Mouse (Mus musculus): Measurements from ENCODE around the gene 4930415L06Rik. TPM values are rescaled to one million over a fixed set of nuclear protein-coding genes. Genes with fewer than 3 reads are reported as not detected.
A peak's percentile ranks its signal among the peaks of the same experiment; 100 is the strongest.

The 4930415L06Rik gene
- total RNA-seq (2014; rRNA removed), result not detected in 2 replicates
- polyA plus RNA-seq (2015; fragmentation: Nextera tagmentation; extraction: Ambion mirVana), result not detected in 2 replicates

DNA sequence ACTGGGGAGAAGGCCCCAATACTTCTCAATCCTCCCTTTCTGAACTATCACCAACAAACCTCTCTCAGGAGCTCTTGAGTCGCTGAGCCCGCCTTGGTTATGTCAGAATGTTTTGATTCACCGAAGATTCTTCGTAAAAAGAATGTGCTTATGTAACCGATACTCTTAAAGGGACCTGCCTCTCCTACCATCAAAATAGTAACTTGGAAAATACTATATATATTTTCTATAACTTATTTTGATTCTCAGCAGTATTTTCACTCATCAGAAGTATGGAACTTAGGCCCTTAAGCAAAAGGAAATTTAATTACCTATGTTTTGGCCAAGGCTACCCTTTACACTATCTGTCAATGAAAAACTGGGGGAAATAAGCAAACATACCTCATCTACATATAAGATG is at the start of gene 4930415L06Rik:
4930415L06Rik (minus strand) TSS at position 101 of the 400 bp plus-strand sequence.
- 92% methylated on average over 5 of the region's 5 CpGs for WGBS
- Histone ChIP-seq H3K4me3 (ENCODE audit: low read depth, low read length) (no peak within 1 kb of the TSS), H3K27me3 (ENCODE audit: insufficient read depth, low read length) (no peaks in the 10 kb centered on the region), H3K9ac (replicated peaks; ENCODE audit: low read length, poor library complexity, severe bottlenecking) (no peak within 1 kb of the TSS), H3K4me2 (ENCODE audit: low read depth, low read length, poor library complexity, severe bottlenecking) (no peak within 1 kb of the TSS), H3K4me1 (ENCODE audit: insufficient read depth, low read length) (no peaks in the 10 kb centered on the region), H3K27ac (ENCODE audit: low read depth, low read length) (no peak within 1 kb of the TSS), H3K36me3 (ENCODE audit: insufficient read depth, low read length) (no peaks in the 10 kb centered on the region), H3K9me3 (ENCODE audit: low read length) (no peaks in the 10 kb centered on the region)
- TF ChIP-seq CTCF (IDR thresholded peaks at IDR 0.05), result no peak
- DNase-seq (ENCODE audit: low spot score), result no peak
- no peak for ATAC-seq (ENCODE audit: low FRiP score)

DNA sequence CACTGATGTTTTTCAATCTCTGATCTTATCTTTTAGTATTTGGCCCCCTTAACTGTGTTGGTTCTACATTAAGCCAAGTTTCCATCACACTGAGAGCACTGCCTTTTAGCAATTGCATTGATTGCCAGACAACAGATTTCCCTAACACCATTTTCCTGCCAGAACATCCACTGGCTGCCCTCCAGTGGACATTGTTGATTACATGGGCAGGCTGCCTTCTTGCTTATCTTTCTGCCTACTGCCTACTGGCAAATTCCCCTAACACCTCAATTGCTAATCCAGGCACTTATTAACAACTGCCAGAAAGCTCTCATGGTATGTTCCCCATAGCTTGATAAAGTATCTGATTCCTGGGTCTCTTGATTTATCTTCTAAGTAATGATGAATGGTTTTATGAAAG is 46.0 kb upstream of the 4930415L06Rik start:
- no peak for TF ChIP-seq CTCF (IDR thresholded peaks at IDR 0.05)
- DNase-seq (ENCODE audit: low spot score) (peak; percentile 15), ATAC-seq (ENCODE audit: low FRiP score) (no peak)
- H3K27me3 ChIP-seq (ENCODE audit: insufficient read depth, low read length), result no peaks in the 10 kb centered on the region
- H3K4me1 ChIP-seq (ENCODE audit: insufficient read depth, low read length), result no peaks in the 10 kb centered on the region
- no peak overlapping the region for H3K4me3 ChIP-seq (ENCODE audit: low read depth, low read length)
- H3K36me3 ChIP-seq (ENCODE audit: insufficient read depth, low read length), result no peaks in the 10 kb centered on the region
- no peak overlapping the region for H3K27ac ChIP-seq (ENCODE audit: low read depth, low read length)
- H3K9ac ChIP-seq (replicated peaks; ENCODE audit: low read length, poor library complexity, severe bottlenecking), result no peak overlapping the region
- no peaks in the 10 kb centered on the region for H3K9me3 ChIP-seq (ENCODE audit: low read length)
- no peak overlapping the region for H3K4me2 ChIP-seq (ENCODE audit: low read depth, low read length, poor library complexity, severe bottlenecking)

- 96% methylated on average over 1 of the region's 1 CpGs for WGBS
- H3K27ac ChIP-seq (ENCODE audit: low read depth, low read length), result no peak overlapping the region
Observed at GRCm38 (mm10) chrX:89904871-89905270, 27.8 kb downstream of the 4930415L06Rik start.

More at GRCm38 (mm10) chrX:89904871-89905270, 27.8 kb downstream of the 4930415L06Rik start:
- TF ChIP-seq CTCF (IDR thresholded peaks at IDR 0.05), result no peak
- no peaks in the 10 kb centered on the region for H3K36me3 ChIP-seq (ENCODE audit: insufficient read depth, low read length)
- no peak overlapping the region for H3K4me2 ChIP-seq (ENCODE audit: low read depth, low read length, poor library complexity, severe bottlenecking)
- ATAC-seq (ENCODE audit: low FRiP score), result no peak
- no peaks in the 10 kb centered on the region for H3K4me1 ChIP-seq (ENCODE audit: insufficient read depth, low read length)
- no peak for DNase-seq (ENCODE audit: low spot score)
- H3K9me3 ChIP-seq (ENCODE audit: low read length), result no peaks in the 10 kb centered on the region
- H3K27me3 ChIP-seq (ENCODE audit: insufficient read depth, low read length), result no peaks in the 10 kb centered on the region
- H3K9ac ChIP-seq (replicated peaks; ENCODE audit: low read length, poor library complexity, severe bottlenecking), result no peak overlapping the region
- no peak overlapping the region for H3K4me3 ChIP-seq (ENCODE audit: low read depth, low read length)

Other genes with a start within 250 kb of the 4930415L06Rik start
- gene 4932429P05Rik, start 180.6 kb downstream of the 4930415L06Rik start, total RNA-seq (2014; rRNA removed), result not detected in 2 replicates
- gene 4932429P05Rik, start 180.6 kb downstream of the 4930415L06Rik start, polyA plus RNA-seq (2015; fragmentation: Nextera tagmentation; extraction: Ambion mirVana), result not detected in 2 replicates